Mouse (Mus musculus) adrenal gland, postnatal 4 days (tissue): Measurements from ENCODE around the gene Hnrnph1. TPM values are rescaled to one million over a fixed set of nuclear protein-coding genes. Genes with fewer than 3 reads are reported as not detected.

Experiments used
- DNase-seq, 2 experiments: peaks; one replicate each; pipeline ENCODE4 v3.0.0; 2021 to 2022; ENCODE audit warnings: low spot score in 2 of 2, mixed read lengths in 2 of 2
- microRNA-seq: library from miRNA; unstranded; fragments of <30 nt; microRNA quantifications from one replicate; pipeline ENCODE4 v1.2.0, GENCODE M21; 2021
- total RNA-seq, 2 experiments: library from RNA; stranded (reverse); gene quantifications; 2 replicates each; pipeline ENCODE4 v1.2.3; 2021

Hnrnph1 gene
- total RNA-seq, 2 experiments from 2014 or later, result 380 to 474 TPM

DNA sequence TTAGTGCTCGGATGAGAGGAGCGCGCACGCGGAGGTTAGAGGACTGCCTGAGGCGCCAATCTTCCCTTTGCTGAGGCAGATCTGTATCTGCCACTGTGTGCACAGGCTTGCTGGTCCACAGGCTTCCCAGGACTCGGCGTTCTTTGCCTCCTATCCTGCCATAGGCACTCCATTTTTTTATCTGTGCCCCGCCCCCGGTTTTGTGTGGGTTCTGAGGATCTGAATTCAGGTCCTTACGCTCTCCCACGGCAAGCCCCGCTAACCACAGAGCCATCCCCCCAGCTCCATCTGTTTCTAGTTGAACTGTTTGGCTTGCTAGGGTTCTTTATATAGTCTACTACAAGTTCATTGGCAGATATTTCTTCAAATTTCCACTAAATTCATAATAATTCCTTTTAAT, 22.0 kb downstream of the Hnrnph1 start:
- no peak for DNase-seq

DNA sequence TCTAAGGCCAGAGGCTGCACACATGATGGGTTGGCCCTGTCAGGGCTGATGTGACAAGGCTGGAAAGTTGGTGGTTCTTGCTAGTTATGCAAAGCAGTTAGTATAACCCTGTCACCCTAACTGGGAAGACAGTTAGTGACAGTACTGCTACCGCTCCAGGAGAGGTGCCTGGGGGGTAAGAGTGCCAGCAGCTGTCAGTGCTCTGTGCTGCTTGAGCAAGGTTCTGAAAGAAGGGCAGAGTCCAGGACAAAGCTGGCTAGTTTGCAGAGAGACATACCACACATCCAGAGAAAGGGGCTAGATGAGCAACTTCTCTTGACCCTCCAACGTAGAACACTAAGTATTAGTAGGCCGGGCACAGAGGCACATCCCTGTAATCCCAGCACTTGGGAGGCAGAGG, 25.7 kb downstream of the Hnrnph1 start:
- DNase-seq, result no peak

DNA sequence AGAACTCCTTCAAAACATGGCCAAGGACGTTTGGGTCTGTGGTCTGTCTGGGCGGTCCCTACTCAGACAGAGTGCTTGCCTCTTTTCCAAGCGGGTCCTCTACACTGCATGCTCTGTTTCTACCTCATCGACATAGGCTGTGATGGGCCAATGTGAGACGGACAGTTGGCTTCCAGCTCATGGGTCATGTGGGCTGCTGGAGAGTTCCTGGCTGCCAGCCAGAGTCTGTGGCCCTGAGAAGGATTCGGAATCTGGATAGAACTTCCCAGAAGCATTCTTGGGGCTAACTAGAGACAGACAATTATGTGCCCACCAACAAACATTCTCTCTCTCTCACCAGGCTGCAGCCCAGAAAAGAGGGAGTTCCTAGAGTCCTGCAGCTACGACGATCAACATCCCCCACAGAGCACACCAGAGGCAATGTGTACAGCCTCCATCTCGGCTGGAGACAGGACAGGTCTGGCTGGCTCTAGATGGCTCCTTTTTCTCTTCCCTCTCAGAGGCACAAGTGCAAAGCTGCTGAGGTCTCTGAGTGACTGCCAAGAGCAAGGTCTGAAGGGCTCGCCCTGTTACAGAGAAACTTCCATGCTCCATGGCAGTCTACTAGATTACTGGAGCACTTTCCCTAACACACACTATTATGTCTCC, 26.7 kb downstream of the Hnrnph1 start:
- DNase-seq, result peak in 1 of 2 experiments; percentile 40

DNA sequence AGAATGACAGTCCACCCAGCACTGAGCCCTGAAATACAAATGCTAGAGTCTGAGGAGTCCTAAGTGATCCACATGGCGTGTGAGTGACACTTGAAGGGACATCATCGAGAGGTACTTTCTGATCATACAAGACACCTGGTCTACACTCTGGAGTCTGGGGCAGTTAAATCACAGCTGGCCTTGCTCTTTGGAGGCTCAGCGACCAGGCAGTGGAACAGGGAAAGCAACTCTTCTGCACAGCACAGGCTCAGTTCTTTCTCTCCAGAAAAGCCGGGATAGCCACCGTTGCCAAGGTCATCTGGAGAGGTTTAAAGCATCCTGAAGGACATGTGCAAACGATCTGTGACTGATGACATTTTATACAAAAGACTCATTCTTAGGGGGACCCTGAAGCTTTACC, 30.4 kb downstream of the Hnrnph1 start:
- no peak for DNase-seq

DNA sequence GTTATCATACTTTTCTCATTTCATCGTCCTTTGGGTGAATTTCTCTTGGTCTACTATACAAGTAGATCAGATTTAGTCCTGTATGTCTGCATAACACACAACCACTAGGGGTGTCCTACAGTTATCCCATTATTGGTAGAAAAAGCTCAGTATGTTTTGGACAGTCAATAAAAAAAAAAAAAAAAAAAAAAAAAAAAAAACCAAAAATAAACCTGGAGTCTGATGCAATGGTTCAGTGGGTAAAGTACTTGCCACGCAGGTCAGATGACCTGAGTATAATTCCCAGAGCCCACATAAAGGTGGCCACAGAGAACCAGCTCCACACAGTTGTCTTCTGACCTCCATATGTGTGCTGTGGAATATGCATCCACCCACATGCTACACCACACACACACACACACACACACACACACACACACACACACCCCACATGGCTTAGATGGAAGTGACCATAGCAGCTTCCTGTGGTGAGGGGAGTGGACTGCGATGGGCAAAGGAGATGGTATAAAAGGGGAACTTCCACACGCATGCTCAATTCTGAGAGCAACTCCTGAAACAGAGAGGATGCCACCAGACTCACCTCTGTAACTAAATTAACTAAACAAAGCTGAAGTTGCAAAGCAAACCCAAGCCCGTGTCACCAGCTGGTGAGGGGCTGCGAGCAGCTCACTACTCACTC, 38.9 kb downstream of the Hnrnph1 start:
- DNase-seq, result no peak

DNA sequence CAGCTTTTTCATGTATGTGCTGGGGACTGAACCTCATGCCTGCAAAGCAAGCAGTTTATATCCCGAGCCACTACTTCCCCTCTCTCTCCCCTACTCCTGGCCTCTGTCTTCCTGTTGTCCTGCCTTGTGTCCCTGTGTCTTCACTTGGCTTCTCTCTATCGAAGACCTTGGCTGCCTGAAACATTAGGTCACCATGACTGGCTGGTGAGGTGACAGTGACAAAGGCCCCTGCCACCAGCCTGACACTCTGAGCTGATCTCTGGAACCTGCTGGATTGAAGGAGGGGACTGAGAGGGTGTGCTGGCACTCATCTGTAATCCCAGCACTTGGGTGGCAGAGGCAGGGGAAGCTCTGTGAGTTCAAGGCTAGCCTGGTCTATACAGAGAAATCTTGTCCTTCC, 41.1 kb downstream of the Hnrnph1 start:
- DNase-seq, result no peak

DNA sequence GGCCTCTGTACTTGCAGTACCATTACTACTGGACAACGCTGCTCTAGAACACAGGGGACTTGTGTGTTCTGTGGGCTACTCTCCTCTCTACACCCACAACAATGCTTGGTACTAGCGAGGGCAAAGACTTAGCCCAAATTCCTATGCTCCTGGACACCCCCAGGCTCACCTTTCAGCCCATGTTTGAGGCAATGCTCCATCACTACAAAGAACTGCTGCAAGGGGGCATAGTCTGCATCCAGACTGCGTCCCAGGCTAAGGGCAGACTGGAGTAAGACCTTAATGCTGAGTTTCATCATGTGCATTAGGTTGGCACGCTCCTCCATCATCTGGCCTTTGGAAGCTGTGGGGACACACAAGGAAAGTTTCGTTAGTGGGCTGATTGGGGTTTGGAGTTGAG, 44.7 kb downstream of the Hnrnph1 start:
- DNase-seq, result no peak

DNA sequence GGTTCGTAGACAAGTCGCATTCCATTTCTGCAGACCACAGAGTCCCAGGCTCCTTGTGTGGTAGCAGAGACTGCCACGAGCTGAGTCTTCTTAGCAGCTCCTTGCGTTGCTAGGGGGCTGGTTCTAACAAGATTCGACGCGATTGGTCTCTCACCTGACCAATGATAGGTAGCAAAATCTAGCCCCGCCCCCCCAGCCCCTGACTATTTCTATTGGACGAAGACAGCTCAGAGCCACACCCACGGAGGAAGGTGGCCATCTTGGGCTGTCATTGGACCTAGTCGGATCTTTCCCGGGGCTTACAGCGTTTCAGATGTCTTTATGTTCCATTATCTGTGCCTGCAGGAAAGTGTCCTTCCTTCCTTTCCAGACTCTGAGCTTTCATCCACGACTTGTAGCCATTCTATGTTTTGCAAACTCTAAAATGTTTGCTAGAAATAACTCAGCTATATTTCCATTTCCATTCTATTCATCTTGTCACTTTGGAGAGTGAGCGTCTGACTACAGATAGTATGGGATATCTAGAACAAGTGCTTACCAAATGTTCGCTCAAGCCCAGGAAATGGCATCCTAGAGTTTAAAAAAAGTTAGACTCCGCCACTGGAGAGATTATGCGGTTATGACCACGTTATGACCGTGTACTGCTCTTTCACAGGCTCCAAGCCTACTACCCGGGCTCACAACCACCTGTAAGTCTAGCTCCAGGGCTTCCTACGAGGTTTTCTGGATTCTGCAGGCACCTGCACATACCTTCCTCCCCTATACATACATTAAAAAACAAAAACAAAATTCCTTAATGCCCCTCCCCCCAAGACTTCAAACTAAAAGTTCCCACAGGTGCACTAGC, 45.4 kb downstream of the Hnrnph1 start:
- peak in 1 of 2 experiments; percentile 33 for DNase-seq

DNA sequence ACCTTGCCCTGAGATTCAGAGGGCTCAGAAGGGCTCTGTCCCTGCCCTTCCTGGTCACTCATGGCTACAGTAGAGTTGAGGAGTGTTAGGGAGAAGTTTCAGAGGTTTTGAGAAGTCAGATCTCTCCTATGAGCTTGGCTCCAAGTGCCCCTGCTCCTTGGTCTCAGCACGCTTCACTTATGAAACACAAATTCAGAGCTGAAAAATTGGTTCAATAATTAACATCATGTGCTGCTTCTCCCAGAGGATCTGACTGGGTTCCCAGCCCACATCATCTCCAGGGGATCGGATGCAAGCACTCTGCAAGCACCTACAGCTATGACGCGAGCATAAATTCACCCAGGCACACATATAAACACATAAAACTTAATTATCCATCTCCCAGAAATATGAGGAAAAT, 49.3 kb downstream of the Hnrnph1 start:
- DNase-seq, result no peak

DNA sequence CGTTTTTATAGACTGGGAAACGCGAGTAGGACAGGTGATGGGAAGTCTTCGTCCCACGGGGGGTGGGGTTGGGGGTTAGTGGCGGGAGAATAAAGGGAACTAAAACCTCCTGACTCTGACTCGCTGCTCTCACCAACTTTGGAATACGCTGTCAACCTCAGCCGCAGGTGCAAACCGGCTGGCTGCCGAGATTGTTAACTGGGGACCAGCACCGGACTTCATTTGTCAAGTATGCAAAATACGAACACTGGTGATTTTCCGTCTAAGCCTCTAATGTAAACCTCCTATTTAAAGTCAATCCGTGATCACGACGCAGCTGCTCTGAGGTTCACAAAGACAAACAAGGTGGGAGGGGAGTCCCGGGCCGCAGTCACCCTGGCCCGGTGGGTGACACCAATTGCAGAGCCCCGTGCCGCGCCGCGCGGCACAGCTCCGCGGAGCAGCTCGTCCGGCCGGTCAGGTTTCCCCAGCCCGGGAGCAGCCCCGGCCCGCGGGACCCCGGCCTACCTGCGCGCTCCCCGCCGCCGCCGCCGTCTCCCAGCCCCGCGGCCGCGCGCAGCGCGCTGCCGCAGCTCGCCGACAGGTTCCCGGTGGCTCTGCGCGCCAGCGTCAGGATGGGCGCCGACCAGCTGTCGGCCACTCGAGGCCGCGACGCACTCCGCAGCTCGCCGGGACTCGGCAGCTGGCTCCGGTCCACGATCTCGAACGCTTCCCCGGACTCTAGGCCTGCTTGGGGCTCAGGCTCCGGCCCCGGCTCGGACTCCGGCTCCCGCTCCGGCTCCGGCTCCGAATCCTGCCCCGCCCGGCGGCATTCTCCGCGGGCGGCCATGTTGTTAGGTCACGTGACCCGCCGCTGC, 53.7 kb downstream of the Hnrnph1 start, which contains the start of gene Rufy1:
Gene Rufy1, minus strand, starts transcription at position 849 of the 857 bp plus-strand sequence.
- peak; percentile 60 to 69 for DNase-seq

DNA sequence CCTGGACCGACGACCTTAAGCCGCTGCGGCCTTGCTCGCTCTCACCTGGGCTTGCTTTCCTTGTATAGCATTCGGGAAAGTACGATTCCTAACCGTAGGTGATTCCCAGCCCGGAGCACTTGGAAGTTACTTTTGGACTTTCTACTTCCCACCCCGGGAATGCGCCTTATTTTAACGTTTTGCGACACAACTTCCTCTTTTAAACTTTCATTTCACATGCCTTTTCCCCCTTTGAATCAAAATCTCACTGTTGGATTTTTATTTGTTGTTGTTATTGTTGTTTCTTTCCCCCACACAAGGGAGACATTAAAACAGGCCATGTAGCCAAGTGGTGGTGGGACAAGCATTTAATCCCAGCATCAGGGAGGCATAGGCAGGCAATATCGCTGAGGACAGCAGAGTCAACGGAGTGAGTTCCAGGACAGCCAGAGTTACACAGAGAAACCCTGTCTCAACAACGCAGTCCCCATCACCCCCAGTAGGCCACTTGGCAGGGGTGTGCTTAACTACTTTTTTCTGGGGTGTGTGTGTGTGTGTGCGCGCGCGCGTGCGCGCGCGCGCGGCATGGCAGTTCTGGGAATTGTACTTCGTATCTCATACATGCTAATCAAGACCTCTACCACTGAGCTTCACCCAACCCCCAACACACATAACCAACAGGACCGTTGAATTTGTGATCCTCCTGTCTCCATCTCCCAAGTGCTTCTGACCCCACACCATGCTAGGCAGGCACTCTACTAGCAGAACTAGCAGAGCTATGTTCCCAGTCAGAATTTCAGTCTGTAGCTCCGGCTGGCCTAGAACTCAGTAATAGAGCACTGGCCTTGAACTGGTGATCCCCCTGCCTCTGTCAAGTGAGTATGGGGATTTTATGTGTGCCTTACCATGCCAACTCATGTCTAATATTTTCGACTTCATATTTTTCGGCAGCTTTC, 54.6 kb downstream of the Hnrnph1 start:
- no peak for DNase-seq

DNA sequence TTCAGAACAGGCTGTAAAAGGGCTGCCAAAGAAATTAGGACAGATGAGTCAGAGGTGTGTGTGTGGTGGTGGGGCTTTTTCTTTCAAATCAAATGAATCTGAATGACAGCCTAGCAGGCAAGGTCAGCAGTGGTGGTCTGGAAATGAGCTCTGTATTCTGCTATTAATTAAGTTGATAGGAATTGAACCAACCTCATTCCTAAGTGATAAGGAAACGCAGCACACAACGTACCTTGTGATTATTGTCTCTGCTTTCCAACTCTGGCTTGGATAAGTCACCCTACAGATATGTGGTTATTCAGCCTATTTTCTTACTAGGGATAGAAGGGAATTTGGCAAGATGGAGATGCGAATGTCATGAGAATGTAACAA, 55.3 kb downstream of the Hnrnph1 start:
- no peak for DNase-seq

DNA sequence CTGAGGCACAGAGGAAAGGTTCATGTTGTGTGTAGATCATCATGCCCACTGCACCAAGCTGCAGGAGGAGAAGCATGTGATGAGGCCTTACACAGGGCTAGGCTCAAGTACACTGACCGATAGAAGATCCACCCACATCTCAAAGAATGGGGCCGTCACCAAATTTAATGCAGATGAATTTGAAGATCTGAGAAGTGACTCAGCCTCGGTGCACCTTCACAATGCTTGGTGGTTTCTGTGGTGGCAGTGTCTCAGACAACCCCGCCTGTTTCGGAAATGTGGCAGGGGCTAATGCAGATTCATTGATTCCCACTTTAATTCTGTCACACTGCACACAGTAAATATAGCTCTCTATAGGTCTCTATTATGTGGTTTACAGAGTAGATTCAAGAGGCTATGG, 56.1 kb downstream of the Hnrnph1 start:
- no peak for DNase-seq

Small RNA genes within 50 kb of the gene (microRNA-seq; reads per million reads assigned to microRNA genes)
- gene Mir804, result not detected

Other genes starting within 250 kb of the Hnrnph1 start
- 100 to 1,000 TPM; 108 to 120 TPM for gene Tbc1d9b, start 245.6 kb upstream of the Hnrnph1 start, total RNA-seq
- gene Mrnip, start 202.5 kb upstream of the Hnrnph1 start, total RNA-seq, result 10 to 100 TPM; 24.8 to 26.2 TPM
- gene Sqstm1, start 166.2 kb upstream of the Hnrnph1 start, total RNA-seq, result 100 to 1,000 TPM; 502 to 551 TPM
- gene Mgat4b, start 166.1 kb upstream of the Hnrnph1 start, total RNA-seq, result 100 to 1,000 TPM; 159 to 178 TPM
- 1 to 10 TPM; 4.4 to 6.0 TPM for gene Ltc4s, start 138.4 kb upstream of the Hnrnph1 start, total RNA-seq
- gene Maml1, start 84.7 kb upstream of the Hnrnph1 start, total RNA-seq, result 10 to 100 TPM; 34.4 to 36.7 TPM
- gene Canx, start 51.3 kb upstream of the Hnrnph1 start, total RNA-seq, result 100 to 1,000 TPM; 444 to 454 TPM
- gene Cby3, start 22.5 kb upstream of the Hnrnph1 start, total RNA-seq, result not detected
- 10 to 100 TPM; 32.8 to 34.2 TPM for gene Rufy1, start 54.1 kb downstream of the Hnrnph1 start, total RNA-seq
- gene Adamts2, start 225.1 kb downstream of the Hnrnph1 start, total RNA-seq, result 10 to 100 TPM; 17.4 to 17.8 TPM